Mouse (Mus musculus) MEL (cell line): ENCODE measurements around the gene Bach1.

ENCODE experiments used
- BHLHE40 ChIP-seq: IDR thresholded peaks from 2 replicates; pipeline ENCODE4 v1.6.1; 2012; ENCODE audit warnings: low read depth, mild to moderate bottlenecking, inconsistent platforms, low read length, improper control_type of control experiment, borderline replicate concordance
- CHD2 ChIP-seq: IDR thresholded peaks from 2 replicates; pipeline ENCODE4 v1.6.1; 2011; ENCODE audit warnings: low read length, improper control_type of control experiment
- TAL1 ChIP-seq: IDR thresholded peaks from 2 replicates; pipeline ENCODE4 v1.6.1; 2012; ENCODE audit warnings: mild to moderate bottlenecking, inconsistent platforms, low read length, moderate library complexity, mixed read lengths

- TF ChIP-seq TAL1 (no peak), BHLHE40 (no peak), CHD2 (no peak)
Observed at GRCm38 (mm10) chr16:87746728-87747127, 48.0 kb downstream of the Bach1 start.
